Mouse (Mus musculus) spleen, postnatal 14 days (tissue): ENCODE results near the gene Gm20521.
"Not testable (repeated sequence)": the region's sequence is repeated elsewhere in the genome, so short reads cannot be mapped to it uniquely, and the experiment has no call there.

Experiments
- DNase-seq, 2 experiments: peaks; one replicate each; pipeline ENCODE4 v3.0.0; 2021 to 2022; ENCODE audit warnings: low spot score in 2 of 2

The Gm20521 gene

GRCm38 (mm10) chr14:54936831-54937160, 53.6 kb downstream of the Gm20521 start:
- DNase-seq: no peak

GRCm38 (mm10) chr14:54937361-54938182, 54.3 kb downstream of the Gm20521 start:
- no peak for DNase-seq

GRCm38 (mm10) chr14:54938431-54939219, 55.4 kb downstream of the Gm20521 start:
- DNase-seq: no peak

GRCm38 (mm10) chr14:54939434-54940175, 56.4 kb downstream of the Gm20521 start:
- DNase-seq: peak in 1 of 2 experiments; percentile 43

GRCm38 (mm10) chr14:54940176-54940530, 56.9 kb downstream of the Gm20521 start:
- DNase-seq: no peak

DNA sequence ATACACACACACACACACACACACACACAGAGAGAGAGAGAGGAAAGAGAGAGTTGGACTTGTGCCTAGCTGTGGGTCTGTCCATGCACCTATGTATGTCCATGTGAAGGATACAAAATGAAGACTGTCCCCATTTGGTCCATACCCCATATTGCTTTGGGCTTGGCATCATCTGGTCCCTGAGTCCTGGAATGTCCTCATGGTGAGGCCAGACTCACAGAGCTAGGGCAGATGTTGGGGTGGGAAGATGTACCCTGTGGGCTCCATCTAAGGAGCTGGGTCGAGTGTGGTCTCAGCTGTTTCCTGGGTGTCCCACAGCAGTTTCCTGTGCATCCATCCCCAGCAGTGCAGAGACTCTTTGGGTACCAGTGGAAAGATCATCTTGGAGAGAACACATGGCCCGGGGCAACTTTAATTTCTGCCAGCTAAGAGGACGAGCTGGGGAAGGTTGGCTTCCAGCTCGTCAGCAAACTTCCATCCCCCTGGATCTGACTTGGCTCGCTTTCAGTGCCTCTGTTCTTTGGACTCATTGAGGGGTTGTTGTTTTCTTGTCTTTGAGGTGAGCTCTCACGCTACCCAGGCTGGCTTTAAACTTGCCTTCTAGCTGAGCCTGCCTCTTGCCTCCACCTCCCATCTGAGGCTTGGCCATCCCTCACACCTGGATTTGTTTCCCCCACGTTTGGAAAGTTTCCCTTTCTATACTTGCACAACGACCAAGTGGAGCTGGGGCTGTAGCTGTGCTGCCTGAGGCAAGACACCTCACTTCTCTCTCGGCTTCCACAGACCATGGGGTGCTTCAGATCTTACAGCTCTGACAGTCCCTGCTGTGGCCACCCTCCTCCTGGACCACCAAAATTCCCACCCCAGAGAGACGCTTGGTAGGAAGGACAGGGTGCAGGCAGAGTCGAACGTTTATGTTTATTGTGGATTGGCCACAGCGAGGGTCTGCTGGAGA, 58.1 kb downstream of the Gm20521 start:
- no peak for DNase-seq

DNA sequence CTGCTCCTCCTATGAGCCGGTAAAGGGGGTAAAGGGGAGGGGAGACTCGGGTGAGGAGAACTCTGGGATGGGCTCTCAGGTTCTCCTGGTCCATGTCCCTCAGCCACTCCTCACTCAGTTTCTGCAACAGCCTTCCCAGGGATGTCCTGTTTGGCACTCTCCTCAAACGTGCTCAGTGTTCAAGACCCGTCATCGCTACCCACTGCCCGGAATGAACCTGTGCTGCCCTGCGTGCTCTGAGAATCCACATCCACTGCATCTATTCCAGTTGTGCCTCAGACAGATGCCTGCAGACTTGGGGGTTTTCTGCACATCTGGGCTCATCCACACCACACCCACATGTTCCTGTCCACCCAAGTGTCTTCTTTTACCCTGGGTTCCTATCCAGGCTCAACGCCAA, 59.2 kb downstream of the Gm20521 start:
- DNase-seq: no peak

DNA sequence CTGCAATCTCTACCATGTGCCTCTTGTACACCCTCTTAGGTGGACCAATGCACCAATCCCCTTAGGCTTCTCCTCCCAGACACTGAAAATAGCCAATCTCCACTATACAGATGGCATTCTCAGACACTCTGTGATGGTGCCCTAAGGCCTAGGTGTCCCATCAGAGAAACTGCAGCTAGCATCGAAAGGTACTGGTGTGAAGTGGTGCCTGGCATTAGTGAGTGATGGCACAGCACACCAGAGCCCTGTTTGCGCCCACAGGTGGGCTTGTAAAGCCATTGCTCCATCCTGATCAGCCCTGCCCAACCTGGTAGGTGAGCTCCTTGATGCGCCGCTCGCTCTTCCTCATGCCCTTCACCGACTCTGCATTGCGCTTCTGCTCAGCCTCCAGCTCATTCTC, 60.7 kb downstream of the Gm20521 start:
- no peak for DNase-seq

- DNase-seq: no peak
Observed at GRCm38 (mm10) chr14:54944939-54945338, 61.7 kb downstream of the Gm20521 start.

DNA sequence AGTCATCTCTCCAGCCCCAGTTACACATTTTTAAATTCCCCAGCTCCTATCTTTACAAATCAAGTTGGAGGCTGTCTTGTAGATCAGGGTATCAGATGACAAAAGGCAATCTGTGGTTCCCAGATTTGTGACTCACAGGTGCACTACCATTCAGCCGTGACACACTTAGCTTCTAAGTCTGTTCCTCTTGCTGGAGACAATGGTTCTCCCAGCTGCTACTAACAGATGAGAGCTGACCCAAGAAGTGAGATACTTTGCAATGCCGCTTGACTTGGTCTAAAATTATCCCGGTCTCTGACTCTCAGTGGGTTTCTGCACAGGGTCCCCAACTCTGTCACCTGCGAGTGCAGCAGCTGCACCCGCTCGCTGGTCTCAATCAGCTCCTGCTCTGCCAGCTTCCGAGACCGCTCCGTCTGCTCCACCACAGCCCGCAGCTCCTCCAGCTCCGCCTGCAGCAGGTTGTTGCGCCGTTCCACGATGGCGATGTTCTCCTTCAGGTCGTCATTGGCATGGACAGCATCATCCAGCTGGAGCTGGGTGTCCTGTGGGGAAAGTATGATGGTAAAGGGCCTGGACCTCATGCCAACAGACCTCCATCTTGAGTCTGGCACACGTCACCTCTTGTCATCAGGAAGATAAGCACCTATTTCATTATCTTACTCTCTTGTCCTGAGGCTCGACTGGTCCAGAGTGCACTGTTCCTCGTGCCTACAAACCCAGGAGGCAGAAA, 62.9 kb downstream of the Gm20521 start:
- DNase-seq: no peak

DNA sequence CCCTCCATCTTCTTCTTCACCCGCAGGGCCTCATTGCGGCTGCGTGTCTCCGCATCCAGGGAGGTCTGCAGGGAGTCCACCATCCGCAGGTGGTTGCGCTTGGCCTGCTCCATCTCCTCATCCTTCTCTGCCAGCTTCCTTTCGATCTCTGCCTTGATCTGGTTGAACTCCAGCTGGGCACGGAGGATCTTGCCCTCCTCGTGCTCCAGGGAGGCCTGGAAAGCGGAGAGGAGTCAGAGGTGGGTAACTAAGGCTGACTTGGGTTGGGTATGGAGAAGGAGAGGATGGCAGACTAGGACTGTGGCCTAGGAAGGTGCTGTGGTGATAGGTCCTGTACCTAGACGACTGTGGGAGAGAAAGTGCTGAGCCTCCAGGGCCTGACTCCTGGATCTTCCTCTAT, 63.8 kb downstream of the Gm20521 start:
- DNase-seq: not testable (repeated sequence)
